Mouse (Mus musculus) brain, embryonic 14.5 days (tissue): Measurements from ENCODE around the gene Usp16.
"Not testable (repeated sequence)": the region's sequence is repeated elsewhere in the genome, so short reads cannot be mapped to it uniquely, and the experiment has no call there.

Experiments
- CTCF ChIP-seq: fragments of 200-500 bp; IDR thresholded peaks from 2 replicates; pipeline ENCODE4 v1.5.1; 2012; ENCODE audit warnings: inconsistent platforms, mild to moderate bottlenecking, moderate library complexity, borderline replicate concordance; ENCODE audit not compliant: insufficient read depth, insufficient read length; ENCODE audit errors: extremely low read depth
- POLR2A ChIP-seq: fragments of 200-500 bp; IDR thresholded peaks from 2 replicates; pipeline ENCODE4 v1.6.1; 2012; ENCODE audit warnings: mild to moderate bottlenecking, inconsistent platforms, borderline replicate concordance; ENCODE audit not compliant: poor library complexity, insufficient read depth, insufficient read length, severe bottlenecking; ENCODE audit errors: extremely low read depth

DNA sequence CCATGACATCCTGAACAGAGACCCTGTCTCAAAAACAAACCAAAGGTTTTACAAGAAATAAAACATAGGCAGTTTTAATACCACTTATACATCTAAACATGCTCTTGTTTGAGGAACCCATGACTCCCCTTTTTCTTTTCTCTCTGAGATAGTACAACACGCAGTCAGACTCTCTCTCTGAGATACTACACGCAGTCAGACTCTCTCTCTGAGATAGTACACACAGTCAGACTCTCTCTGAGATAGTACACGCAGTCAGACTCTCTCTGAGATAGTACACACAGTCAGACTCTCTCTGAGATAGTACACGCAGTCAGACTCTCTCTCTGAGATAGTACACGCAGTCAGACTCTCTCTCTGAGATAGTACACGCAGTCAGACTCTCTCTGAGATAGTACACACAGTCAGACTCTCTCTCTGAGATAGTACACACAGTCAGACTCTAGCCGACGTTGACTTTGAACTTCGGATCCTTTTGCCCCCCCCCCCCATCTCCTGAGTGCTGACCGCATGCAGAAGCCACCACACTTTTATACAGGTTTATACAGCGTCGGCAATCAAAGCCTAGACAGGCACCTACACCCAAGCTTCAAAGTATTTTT is 37.8 kb downstream of the Usp16 start:
- not testable (repeated sequence) for TF ChIP-seq CTCF, POLR2A
